Mouse (Mus musculus) layer of hippocampus, postnatal 25 days (tissue): Measurements from ENCODE around the gene Fcgrt. TPM values are rescaled to one million over a fixed set of nuclear protein-coding genes. Genes with fewer than 3 reads are reported as not detected.

Experiments
- DNase-seq, 2 experiments: peaks; one replicate each; pipeline ENCODE4 v3.0.0; 2022; ENCODE audit warnings: mixed read lengths in 2 of 2, low spot score in 1 of 2; ENCODE audit errors: extremely low spot score in 1 of 2
- total RNA-seq, 2 experiments: library from RNA; stranded (reverse); gene quantifications; 2 replicates each; pipeline ENCODE4 v1.2.3; 2021

Gene Fcgrt
- total RNA-seq, 2 experiments from 2014 or later = 18.1 to 21.0 TPM

DNA sequence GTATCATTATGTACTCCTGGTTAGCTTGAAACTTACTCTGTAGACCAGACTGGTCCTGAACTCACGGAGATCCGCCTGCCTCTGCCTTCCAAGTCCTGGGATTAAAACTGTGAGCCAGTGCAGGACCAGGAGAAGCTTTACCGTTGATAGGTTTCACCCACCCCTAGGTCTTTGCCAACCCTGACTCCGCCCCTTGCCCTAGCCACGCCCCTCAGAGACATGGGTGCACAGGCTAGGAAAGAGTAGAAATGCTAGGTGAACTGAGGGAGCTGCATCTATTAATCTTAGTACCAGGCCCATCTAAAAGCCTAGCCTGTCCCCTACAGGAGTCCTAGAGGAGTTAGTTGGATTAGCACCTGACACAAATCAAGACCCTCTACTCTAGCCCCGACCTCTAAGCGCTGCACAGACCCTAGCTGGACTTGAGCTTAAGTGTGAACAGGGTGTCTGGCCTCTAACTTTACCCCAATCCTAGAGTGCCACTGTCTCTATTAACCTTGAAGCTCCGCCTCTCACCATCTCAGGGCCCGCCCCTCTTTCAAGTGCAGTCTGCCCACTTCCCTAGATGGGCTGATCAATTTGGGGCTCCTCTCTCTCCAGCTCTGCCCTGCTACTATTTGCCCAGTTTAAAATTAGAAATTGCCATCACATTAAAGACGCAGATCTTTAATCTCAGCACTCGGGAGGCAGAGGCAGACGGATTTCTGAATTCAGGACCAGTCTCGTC lies 13.2 kb downstream of the Fcgrt start:
- DNase-seq = no peak

DNA sequence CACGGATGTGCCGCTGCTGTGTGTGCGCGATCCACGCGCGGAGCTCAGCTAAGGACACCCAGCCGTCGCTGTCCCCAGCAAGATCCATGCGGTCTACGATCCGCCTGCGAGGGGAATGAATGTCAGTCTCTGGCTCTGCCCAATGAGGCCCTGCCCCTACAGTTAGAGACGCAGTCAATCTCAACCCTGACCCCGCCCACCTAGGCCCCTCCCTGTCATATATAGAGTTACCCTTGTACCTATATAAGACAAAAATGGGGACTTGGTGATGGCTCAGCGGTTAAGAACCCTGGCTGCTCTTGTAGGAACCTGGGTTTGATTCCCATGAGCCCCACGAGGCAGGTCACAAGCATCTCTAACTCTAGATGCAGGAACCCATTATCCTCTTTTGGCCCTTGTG lies 15.1 kb downstream of the Fcgrt start:
- no peak for DNase-seq

DNA sequence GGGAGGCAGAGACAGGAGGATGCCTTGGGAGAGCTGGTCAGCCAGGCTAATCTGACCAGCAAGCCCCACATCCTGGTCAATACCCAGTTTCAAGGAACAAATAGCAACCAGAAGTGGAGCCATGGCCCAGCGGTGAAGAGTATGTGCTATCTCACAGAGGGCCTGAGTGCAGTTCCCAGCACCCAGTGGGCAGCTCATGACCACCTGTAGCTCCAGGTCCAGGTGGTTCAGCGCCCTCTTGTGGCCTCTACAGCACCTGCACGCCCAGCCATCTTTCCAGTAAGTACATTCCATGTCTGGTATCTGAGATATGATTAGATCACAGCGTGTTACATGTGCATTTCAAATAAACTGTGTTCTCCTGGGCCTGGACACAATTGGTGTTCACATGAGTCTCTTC lies 17.6 kb downstream of the Fcgrt start:
- DNase-seq = no peak

DNA sequence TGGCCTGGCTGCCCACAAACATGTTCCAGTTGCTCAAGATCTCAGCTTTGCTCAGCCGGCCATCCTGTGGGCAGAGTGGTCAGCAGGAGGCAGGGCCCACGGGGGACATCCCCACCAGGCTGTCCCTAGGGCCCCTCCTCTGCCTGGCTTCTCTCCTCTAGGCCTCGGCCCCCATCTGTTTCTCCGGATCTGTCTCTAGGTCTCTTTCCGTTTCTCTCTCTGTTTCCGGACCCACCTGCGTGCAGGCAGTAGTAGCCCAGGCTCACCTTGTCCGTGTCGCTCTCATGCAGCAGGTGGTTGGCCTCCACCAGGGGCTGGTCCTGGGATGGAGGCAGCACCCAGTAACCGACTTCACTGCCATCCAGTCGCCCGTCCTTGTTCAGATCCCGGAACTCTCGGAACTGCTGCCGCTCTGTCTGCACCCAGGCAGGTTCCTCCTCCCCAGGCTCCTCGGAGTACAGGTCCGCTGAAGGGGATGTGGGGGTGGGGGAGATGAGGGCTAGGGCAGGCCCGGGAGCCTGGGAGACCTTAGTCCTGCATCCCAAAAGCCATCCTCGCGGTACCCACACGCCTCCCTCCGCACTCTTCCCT lies 20.3 kb downstream of the Fcgrt start:
- no peak for DNase-seq

DNA sequence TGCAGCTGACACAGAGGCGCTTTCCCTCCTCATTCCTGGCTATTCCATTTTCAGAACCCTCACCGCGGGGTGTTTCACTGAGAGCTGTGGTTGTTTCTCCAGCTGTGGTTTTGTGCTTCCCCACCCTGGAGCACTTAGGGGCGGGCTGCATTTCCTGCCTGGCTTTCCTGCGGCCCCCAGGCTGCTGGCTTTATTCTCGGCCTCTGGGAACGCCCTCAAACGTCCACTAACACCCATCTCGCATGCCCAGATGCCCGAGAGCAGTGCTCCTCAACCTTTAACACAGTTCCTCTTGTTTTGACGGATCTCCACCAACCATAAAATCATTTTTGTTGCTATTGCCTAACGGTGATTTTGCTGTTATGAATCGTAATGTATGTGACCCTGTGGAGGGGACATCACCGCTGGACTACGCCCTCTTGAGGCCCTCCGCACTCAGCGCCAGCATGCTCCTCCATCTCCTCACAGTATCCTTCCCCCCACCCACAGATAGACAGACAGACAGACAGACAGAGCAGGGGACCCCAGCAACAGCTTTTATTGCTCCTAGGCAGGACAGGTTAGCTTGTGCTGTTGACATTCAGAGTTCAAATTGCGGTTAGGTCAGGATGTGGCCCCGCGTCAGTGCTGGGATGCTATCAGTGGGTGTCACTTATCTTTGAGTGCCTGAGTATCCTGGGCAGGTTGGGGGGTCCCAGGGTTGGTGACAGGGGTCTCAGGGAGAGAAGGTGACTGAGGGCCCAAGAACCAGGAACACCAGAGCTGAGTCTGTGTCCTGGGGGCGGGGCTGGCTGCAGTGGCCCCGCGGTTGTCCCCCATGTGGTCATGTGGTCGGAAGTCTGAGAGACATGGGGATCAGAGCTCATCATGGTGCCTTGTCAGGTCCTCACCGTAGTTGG lies 21.0 kb downstream of the Fcgrt start:
- DNase-seq = no peak

DNA sequence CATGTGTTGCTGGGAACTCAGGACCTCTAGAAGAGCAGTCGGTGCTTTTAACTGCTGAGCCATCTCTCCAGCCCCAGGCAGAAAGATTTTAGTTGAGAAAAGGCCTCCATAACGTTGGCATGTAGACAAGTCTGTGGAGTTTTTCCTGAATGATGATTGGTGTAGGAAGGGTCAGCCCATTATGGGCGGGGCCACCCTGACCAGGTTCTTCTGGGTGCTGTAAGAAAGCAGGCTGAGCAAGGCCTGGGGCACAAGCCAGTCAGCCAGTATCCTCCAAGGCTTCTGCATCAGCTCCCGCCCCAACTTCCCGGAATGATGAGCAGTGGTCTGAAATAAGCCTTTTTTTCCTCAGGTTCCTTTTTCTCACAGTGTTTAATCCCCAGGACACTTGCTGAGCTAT lies 22.6 kb downstream of the Fcgrt start:
- no peak for DNase-seq

DNA sequence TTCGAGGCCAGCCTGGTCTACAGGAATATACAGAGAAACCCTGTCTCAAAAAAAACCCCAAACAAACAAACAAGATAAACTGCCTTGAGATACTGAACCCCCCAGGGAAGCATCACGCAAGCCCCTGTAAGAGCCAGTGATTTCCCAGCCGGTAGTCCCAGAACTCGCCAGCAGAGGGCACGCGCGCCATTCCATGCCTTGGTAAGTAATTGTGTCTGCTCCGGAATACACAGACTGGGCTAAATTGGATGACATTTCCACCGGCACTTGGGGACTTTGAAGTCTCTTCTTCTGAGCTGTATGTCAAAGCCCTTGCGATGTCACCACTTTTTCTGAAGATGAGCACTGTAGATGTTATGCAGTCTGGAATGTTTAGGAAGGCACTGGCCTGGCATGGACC lies 23.8 kb downstream of the Fcgrt start:
- peak; percentile 94 to 99 for DNase-seq

DNA sequence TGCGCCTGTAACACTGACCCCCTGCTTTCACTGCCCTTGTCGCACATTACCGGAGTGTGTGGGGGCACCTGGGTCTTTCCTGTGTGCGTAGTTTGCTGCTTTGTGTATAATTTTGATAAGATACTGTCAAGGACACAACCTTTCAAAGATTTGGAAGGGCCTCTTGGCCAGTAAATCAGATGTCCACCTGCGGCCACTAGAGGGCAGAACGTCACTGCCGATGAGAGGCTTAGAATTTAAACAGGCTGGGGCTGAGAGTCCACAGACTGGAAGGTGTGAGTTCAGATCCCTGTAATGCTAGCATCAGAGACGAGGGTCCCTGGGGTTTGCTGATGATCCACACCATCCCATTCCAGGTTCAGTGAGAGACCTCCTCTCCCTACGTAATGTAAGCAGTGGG lies 25.1 kb downstream of the Fcgrt start:
- peak in 1 of 2 experiments; percentile 77 for DNase-seq

DNA sequence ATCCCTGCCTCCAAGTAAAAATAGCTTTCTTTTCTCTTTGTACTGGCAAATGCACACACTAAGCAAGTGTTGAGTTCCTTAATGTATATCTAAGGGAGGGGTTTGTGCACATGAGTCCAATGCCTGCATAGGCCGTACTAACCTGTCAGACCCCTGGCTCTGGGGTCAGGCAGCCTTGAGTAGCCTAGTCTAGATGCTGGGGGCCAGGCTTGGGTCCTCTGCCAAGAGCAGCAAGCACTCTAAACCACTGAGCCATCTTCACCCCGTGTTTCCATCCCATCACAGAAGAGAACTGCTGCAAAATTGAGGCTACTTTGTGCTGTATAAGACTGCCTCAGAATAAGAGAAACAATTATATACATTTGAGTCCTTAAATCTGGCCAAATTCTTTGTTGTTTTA lies 25.8 kb downstream of the Fcgrt start:
- no peak for DNase-seq

DNA sequence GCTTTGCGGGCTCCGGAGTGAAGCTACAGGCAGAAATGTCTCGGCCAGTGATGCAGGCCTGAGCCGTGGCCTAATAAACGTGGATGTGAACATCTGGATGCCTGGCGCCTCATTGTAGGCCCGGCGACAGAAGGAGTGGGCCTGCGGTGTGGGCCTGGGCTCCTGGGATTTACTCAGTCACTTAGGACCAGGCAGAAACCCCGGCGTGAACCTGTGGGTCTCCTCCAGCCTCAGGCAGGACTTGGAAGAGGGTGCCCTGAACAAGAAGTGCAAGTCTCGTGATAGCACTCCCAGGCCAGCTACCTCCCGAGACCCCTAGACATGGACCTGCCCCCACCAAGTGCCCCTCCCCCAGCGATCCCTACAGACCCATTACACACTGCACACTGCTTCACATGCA lies 26.3 kb downstream of the Fcgrt start:
- DNase-seq = no peak

DNA sequence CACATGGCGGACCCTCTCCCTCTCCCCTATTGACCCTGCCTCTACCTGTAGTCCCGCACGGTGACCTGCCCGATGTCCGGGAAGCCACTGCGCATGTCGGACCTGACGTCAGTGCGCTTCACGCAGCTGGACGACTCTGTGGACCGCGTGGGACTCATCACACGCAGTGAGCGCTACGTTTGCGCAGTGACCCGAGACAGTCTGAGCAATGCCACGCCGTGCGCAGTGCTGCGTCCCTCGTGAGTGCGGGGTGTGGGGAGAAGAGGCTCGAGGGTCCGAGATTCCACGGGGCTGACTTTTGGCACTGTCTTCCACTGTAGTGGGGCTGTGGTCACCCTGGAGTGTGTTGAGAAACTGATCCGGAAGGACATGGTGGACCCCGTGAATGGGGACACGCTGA lies 27.1 kb downstream of the Fcgrt start:
- no peak for DNase-seq

DNA sequence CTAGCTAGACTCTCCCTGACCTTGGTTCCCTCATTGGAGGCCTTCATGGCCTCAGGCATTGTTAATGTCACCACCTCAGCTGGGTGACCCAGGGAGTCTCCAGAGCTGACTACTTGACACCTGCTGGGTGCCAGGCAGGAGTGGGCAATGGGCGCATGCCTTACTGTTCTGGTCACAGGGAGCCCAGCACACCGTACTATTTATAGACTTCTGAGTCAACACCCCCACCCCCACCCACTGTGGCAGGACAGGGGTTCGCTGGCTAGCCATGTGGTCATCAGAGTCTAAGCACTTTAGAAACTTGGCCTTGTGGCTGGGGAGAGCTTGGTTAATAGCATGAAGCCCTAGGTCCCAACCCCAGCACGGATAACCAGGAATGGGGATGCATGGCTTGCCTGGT lies 28.2 kb downstream of the Fcgrt start:
- DNase-seq = no peak

DNA sequence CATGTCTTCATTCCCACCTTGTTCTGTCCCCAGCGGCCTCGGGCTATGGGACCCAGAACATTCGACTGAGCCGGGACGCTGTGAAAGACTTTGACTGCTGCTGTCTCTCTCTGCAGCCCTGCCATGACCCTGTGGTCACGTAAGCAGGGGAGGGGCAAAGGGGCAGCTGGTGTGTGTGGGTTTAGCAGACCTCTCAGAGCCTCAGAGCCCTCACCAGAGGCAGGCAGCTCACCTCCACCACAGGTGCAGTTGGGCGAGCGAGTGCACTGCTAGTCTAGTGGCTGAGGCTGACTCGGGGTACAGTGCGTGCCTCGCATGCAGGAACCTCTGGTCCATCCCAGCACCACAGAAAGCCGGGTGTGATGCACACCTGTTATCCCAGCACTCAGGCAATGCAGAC lies 29.7 kb downstream of the Fcgrt start:
- no peak for DNase-seq

DNA sequence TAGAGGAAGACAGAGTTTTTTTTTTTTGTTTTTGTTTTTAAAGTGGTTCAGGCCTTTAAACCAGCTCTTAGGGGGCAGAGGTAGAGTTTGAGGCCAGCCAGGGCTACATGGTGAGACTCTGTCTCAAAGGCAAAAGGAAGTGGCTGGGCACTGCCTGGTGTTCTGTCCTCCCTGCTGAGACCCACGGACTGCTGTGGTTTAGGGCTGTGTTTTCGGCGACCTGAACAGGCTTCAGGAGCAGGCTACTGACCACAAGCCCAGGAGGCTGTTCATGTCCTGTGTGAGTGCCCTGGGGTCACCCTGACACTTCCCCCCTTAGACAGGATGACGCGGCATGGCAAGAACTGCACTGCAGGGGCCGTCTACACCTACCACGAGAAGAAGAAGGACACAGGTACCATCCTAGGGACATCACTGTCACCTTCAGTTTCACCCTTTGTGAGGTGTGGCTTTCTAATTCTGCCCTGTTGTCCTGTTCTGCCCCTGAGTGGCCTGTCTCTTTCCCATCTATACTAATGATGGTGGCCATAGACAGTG lies 30.4 kb downstream of the Fcgrt start:
- DNase-seq = no peak

DNA sequence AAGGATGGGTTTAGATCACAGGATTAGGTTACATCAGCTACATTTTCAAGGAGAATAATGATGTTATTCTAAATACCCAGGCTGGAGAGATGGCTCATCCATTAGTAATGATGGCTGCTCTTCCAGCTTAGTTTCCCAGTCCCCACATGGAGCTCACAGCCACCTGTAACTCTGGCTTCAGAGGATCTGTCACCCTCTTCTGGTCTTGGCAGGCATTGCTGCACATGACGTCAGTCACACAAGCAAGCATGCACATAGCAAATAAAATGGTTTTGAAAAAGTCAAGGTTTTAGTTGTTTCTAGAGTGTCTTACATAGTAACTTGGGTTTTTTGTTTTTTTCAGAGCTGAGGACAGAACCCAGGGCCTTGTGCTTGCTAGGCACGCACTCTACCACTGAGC lies 31.4 kb downstream of the Fcgrt start:
- no peak for DNase-seq

DNA sequence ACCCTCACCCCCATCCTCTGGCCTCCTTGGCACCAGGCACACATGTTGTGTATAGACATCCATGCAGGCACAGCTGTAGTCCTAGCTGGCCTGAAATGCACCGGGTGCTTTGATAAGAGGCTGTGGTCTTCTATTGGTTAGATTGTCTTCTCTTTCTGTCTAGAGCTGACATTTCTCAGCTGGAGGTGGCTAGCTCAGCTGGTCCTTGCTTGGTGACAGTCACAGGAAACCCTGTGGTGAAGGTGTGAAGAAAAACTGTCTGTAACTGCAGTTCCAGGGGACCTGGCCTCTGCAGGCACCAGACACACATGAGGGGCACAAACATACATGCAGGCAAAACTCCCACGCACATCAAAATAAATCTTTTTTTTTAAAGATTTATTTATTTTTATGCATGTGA lies 34.0 kb downstream of the Fcgrt start:
- DNase-seq = no peak

DNA sequence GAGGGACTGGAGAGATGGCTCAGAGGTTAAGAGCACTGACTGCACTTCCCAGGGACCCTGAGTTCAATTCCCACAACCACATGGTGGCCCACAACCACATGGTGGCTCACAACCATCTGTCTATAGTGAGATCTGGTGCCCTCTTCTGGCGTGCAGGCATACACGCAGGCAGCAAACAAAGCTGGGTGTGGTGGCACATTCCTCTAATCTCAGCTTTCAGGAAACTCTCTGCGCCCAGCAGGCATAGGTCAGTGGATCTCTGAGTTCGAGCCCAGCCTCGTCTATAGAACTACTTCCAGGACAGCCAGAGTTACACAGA lies 35.7 kb downstream of the Fcgrt start:
- DNase-seq = no peak

DNA sequence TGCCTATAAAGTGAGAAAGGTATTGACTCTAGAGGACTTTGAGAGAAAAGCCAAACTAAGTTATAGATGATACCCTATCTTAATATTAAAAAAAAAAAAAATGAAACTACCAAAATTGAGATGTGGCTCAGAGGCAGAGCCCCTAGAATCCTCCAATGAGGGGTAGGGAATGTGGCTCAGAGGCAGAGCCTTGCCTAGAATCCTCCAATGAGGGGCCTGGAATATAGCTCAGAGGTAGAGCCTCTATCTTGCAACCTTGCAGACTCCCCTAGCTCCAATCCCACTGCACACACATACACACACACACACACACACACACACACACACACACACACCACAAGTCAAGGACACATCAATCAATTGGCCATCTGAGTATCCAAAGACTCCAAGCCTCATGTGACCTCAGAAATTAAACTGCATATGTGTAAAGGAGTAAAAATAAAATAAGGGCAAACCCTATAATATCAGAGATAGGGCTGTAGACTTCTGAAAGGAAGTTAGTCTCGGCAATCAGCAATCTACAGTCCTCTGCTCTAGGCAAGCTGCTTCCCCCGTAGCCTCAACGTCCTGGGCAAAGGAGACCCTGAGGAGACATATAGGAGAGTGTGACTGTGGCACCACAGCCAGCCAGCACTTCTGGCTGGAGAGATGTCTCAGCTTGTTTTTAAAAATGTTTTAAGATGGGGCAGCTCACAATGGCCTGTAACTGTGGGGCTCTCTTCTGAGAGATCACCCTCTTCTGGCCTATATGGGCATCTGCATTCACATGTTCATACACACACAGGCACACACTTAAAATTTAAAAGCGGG lies 36.3 kb downstream of the Fcgrt start:
- DNase-seq = no peak

DNA sequence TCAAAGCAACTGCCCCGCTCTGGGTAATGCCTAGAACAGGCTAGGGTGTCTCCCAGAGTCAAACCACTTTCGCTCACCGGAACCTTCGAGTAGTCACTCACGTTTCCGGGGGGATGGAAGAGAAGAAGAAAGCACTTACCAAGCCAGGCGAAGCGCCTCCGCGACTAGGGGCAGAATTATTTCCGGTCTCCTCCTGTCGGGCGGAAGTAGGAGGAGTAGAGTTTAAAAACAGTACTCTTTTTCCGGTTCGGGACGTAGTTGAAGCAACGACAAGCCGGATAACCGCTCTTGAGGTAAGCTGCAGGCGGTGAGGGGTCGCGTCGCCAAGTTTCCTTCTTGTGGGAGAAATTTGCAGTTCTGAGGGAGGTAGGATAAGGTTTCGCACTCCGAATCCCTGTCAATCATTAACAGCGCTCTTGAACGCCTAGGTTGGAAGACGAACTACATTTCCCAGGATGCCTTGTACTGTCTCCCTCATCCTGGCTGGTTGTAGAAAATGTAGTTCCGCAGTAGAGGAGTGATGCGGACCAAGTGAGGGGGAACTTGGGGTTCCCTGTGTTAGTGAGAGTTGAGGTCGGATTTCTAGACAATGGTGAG lies 41.3 kb downstream of the Fcgrt start, which contains the start of the genes Nosip and Prrg2:
Nosip (plus strand) TSS at position 191 of the 597 bp plus-strand sequence.
Prrg2 (minus strand) TSS at position 439 of the 597 bp plus-strand sequence.
- peak; percentile 91 to 92 for DNase-seq

DNA sequence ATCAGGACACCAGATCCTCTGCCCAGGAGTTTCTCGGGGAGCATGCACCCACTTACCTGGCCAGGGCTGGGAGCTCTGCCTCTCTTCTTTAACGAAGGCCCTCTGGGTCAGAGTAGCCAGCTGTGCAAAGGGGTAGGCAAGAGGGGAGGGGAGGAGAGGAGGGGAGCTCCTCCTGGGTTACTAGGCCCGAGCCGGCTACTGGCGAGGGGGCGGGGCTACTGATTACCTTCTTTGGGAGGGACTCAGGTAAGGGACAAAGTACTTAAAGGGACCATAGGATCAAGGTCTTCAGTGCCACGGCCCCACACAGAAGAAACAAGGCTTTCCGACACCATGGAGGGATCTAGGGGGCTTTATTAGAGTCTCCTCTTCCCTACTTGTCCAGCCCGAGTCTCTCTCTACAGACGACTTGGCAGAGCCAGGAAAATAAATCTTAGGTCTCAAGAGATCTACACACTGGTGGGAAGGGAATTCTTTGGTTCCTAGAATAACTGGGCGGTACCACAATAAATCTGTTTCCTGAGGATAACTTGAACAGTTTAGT lies 42.0 kb downstream of the Fcgrt start:
- DNase-seq = no peak
